Mouse (Mus musculus) left cerebral cortex, adult 9 months (tissue): ENCODE data around the gene Dguok.

Experiments
- DNase-seq, 2 experiments: peaks; one replicate each; pipeline ENCODE4 v3.0.0; 2022; ENCODE audit warnings: low spot score in 2 of 2

The Dguok gene

GRCm38 (mm10) chr6:83435174-83435573 lies 71.6 kb downstream of the Dguok start:
- no peak for DNase-seq

- DNase-seq, result no peak
Observed at GRCm38 (mm10) chr6:83433546-83433945, 73.2 kb downstream of the Dguok start.

- no peak for DNase-seq
Observed at GRCm38 (mm10) chr6:83432966-83433365, 73.8 kb downstream of the Dguok start.
